Mouse (Mus musculus) lung, postnatal 36 days (tissue): Measurements from ENCODE around the gene Olfr541.
"Not testable (repeated sequence)": the region's sequence is repeated elsewhere in the genome, so short reads cannot be mapped to it uniquely, and the experiment has no call there.

Experiments used
- DNase-seq: peaks from one replicate; pipeline ENCODE4 v3.0.0; 2022; ENCODE audit warnings: mixed read lengths

Gene Olfr541

DNA sequence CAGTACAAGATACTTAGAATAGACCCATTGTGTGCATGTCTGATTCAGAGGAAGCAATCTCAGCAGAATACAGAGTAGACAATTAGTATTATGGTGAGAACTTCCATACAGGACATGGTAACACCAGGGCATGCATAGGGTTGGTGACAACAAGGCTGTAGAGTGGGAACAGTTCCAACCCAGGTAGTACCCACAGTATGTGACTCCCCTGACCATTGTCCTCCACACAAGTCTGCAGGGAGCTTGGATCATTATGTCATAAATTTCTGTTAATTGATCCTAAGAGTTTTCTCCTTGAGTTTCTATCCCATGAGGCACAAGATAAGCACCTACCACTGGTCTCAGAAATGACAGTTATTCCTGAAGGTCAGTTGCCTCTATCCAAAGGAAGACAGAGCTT is at the start of gene Olfr541:
TSS of gene Olfr541 (plus strand) at position 301 of the 400 bp plus-strand sequence.
- DNase-seq: no peak

DNA sequence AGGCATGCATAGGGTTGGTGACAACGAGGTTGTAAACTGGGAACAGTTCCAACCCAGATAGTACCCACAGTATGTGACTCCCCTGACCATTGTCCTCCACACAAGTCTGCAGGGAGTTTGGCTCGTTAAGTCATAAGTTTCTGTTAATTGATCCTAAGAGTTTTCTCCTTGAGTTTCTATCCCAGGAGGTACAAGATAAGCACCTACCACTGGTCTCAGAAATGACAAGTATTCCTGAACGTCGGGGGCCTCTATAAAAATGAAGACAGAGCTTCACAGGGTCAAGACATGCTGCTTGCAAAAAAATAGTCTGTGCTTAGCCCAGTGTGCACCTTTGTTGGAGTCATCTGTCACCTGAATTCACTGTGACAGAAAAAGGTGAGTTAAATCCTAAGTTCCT is 37.4 kb upstream of the Olfr541 start, which contains the start of gene Olfr539:
TSS of gene Olfr539 (plus strand) at position 301 of the 400 bp plus-strand sequence.
- DNase-seq: no peak

DNA sequence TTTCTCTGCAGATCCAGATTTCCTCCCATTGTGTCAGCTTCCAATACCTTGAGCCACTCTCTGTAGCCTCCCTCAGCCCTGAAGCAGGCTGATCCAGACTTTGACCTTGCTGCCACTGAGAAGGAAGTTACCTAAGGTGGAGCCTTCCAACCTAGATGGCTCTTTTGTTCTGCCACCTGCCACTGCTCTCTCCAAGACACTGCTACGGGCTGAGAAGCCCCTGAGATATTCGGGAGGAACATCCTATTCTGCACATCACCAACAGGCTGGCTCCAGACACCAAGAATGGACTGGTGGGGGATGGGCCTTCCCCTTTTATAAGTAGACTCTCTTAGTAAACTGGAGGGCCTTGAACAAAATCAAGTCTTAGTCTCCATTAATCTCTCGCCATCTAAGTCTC is 26.4 kb upstream of the Olfr541 start:
- not testable (repeated sequence) for DNase-seq

DNA sequence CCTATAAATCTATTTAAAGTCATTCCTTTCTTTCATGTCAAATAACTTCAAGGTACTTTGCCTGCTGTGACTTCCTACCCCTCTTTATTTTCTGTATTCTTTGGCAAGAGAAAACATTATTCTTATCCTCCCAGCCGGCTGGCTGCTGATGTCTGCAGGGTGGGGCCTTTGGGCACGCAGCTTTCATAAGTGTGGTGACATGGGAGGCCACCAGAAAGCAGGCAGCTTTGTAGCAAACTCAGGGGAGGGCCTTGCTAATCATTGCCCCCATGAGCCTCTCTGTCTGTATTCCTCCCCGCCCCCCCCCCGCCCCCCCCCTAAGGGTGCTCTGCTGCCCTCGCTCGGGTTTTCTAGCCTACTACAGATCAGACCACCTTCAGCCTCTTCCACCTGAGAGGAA is 21.2 kb upstream of the Olfr541 start:
- no peak for DNase-seq

DNA sequence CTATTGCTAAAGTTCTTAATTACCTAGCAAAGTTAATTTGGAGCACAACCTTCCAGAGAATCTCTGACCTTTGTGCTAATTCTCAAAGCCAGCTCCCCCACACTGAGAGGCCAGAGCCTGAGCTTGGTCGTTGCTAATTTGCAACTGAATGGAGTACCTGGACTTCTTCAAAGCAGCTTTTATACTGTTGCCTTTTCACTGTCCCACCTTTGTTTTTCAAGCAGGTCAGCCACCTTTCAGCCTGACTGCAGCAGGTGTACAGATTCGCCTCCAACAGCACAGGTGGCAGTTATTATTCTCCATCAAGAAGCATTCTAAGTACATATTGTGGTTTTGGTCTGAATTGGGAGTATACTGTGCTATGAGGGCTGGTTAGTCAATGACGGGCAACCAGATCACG is 17.5 kb upstream of the Olfr541 start:
- not testable (repeated sequence) for DNase-seq

DNA sequence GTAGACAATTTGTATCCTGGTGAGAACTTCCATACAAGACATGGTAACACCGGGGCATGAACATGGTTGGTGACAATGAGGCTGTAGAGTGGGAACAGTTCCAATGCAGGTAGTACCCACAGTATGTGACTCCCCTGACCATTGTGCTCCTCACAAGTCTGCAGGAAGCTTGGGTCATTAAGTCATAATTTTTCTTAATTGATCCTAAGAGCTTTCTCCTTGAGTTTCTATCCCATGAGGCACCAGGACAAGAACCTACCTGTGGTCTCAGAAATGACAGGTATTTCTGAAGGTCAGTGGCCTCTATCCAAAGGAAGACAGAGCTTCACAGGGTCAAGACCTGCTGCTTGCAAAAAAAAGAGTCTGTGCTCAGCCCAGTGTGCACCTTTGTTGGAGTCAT is 15.4 kb upstream of the Olfr541 start, which contains the start of gene Olfr45:
TSS of gene Olfr45 (plus strand) at position 301 of the 400 bp plus-strand sequence.
- no peak for DNase-seq

DNA sequence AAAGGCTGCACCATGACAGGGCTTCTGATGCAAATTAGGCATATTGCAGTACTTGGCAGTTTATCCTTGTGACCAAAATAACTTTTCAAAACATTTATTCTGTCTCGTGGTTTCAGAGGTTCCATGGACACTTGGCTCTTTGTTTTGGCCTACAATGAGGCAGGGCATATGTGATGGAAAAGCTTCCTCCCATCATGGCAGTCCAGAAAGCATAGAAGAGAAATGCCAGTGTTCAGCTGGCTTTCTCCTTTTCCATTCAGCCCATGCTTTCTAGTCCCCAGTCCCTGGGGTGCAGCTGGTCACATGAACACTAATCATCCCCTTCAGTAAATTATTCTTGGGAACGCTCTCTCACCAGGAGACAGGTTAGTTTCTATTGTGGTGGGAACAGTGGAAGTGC is 9.3 kb downstream of the Olfr541 start:
- no peak for DNase-seq

DNA sequence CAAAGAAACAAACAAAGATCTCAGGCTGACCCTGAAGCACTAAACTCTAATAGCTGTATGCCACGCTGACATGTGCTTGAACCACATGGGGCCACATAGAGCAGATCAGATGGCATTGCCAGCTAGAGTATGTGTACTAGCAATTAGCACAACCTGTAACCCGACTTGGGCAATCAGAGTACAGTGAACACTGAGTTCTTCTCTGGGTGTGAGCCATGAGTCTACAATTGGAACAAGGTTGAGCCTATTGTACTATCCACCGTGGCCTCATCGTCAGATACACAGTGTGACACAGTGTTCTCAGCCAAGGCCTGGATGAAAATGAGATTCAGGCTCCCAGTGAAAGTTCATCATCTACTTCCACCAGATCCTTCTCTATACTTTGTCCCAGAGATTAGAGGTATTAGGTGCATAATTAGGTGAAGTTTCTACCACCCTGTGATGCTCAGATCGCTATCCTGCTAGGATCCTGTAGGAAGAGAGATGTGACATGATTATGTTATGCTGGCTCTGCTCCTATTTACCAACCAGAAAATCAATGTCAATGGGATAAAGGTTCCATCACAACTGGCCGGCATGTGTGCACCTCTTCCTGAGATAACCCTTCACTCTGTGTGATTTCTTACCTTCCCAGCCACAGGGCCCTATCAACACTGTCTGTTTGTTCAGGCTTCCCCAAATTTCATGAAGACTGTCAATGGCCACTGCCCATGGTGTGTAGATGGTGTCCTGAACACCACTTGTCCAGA is 10.6 kb downstream of the Olfr541 start:
- no peak for DNase-seq

DNA sequence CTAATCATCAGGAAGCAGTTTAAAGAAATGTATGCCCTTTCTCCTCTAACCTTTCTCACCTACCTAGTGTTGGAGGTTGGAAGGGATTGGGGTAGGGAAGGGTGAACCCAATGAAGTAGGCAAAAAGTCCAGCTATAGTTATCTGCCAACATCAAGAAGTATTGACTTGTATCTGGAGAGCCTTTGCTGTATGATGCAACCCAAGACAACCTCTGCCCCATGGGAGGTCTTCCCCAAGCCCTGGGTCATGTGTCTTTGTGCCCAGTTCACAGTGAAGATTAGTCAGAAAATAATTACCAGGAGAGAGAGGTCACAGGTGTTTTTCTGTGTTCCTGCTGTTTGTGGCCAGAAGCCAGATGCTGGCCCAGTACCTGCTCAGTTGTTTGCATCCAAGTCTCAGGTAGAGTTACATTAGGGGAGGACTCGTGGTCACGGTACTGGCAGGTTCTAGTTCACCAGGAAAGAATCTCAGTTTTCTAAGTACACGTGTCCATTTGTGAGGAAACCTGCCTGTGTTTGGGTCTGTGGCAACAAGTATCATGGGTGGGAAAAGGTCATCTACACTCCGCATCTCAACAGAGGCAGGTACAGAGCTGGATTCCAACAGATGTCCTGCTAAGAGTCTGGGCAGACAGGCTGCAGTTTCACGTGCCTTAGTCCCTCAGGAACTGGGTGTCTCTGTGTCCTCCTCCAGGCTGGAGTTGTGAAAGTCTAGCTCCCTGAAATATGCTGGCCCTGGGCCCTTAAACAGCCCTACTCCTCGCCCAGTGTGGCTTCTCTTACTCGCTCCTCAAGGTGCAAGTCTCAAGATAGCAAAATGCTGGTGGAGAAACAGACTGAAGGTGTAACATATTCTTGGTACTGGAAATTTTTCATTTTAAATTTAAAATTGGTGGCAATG is 20.3 kb downstream of the Olfr541 start:
- DNase-seq: no peak

DNA sequence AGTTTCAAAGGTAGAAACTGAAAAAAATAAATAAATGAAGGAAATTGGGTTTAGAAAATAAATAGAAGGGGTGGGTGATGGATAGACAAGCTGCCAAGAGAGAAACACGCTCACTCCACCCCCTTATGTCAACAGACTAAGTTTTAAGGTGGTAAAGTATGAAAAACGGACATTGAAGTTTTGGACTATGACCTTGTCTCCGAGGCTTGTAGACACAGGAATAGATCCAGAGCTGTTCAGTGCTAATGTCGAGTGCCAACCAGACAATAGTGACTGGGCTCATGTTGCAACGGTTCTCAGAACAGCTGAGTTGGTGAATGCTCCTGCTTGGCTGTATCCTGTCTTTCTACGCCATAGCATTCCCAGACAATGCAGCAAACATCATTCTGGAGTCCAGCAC is 24.0 kb downstream of the Olfr541 start:
- no peak for DNase-seq

DNA sequence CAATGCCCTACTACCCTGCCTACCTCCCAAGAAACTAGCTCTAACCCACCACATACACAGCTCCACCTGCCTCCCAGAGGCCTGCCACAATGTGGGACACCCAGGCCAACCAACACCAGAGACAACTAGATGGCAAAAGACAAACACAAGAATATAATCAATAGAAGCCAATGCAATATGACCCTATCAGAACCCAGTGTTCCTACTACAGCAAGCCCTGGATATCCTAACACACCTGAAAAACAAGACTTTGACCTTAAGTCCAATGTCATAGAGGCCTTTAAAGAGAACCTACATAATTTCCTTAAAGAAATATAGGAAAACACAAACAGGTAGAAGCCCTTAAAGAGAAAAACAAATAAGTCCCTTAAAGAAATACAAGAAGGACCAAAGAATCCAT is 28.5 kb downstream of the Olfr541 start:
- DNase-seq: no peak

DNA sequence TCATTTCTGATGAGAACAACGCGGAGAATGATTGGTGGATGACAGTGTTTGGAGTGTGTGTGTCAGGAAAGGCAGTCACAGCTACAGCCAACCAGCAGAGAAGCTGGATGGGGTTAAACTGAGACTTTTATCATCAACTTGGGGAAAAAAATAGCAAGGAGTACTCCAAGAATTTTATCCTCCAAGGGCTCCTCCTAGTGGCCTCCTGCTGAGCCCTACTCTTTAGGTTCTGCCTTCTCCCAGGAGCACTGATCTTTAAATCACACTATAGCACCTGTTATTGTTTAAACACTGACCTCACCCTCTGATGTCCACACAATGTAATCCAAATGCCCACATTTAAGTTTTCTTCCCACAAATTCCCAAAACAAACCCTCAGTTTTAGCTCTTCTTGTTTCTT is 36.1 kb downstream of the Olfr541 start:
- no peak for DNase-seq

DNA sequence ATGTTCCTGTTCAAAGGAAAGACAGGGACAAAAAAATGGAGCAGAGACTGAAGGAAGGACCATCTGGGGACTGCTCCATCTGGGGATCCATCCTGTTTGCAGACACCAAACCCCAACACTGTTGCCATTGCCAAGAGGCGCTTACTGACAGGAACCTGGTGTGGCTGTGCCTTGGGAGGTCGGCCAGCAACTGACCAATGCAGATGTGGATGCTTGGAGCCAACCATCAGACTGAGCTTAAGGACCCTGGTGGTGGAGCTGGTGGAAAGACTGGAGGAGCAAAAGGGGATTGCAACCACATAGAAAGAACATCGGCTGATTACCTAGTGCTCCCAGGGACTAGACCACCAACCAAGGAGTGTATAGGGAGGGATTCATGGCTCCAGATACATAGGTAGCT is 50.3 kb downstream of the Olfr541 start:
- DNase-seq: no peak

DNA sequence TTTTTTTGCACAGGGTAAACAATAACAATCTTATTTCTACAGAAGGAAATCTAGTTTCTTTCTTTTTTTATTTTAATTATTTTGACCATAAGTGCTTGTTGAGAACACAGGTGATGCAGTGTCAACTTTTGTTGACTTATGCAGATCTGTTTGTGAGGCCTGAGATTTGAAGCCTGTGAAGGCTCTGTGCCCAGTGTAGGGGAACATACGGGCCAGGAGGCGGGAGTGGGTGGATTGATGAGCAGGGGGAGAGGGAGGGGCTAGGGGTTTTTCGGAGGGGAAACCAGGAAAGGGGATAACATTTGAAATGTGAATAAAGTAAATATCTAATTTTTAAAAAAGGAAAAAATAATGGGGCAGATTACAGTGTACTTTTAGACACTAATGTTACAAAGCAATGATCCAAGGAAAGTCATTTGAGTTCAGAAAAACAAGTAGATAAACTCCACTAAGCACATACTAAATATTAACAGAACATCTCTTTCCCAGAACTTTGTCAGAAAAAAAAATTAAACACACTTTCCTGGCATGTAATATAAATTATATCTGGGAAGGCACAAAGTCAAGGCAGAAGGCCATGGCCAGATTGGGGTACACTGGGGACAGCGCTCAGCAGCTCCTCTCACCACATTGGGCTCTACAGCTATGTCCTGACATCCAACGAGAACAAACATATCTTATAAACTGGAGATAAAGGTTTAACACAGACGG is 51.2 kb downstream of the Olfr541 start:
- DNase-seq: no peak

DNA sequence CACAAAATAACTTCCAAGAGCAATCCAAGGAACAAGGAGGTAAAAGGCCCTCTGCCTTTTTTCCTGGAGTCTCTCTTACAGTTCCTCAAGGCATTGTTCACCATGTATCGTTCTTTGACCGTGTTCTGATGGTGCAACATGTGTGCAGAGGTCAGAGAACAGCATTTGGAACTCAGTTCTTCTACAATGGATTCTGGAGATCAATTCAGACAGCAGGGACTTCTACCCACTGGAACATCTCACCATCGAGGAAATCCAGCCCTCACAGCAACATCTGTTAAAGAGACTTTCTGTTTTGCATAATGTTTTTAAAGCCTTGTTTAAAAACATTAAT is 51.7 kb downstream of the Olfr541 start:
- no peak for DNase-seq

DNA sequence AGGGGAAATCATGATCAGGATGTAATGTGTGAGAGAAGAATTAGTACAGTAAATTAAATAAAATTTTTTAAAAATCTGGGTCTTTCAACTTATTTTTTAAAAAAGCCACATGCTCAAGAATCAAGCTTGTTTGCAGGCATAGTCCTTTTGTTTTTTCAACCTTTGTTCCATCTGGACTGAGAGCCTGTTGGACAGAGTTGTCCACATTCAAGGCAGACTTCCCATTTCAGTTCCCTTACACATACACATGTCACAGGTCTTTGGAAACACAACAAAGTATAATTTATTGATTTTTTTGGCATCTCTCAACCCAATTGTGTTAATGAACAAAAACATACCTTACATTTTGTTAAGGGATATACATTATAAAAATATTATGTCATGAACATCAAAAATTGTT is 57.5 kb downstream of the Olfr541 start:
- no peak for DNase-seq
